Mouse (Mus musculus): ENCODE results near the gene Ms4a18.

DNA sequence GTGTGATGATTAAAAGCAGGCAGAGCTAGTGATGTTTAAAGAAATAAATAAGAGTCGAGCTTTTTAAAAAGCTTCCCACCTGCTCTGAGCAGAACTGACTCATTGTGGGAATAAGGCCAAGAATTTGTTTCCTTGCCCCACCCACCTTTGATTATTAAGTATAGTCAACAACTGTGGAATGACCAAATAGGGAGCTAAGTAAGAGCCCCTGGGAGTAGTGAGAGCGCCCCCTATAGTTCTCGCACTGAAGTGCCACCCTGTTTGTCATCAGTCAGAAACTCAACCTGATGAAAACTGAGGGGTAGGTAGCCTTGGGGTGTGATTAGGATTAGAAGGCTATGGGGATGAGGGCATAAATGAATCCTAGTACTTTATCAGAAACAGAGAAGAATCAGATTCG is 41.5 kb downstream of the Ms4a18 start:
- no peak for TF ChIP-seq POLR2A (IDR thresholded peaks at IDR 0.05; ENCODE audit: borderline replicate concordance, control insufficient read depth, low read depth, low read length)
- TF ChIP-seq CTCF (IDR thresholded peaks at IDR 0.05; ENCODE audit: control insufficient read depth, insufficient read depth, low read length) = 0 out of 2 replicates have a peak, but pooled peaks have one; percentile 31
